Mouse (Mus musculus) cerebellum, adult 2 months (tissue): Measurements from ENCODE around the gene Slc25a25.

Source experiments
- CTCF ChIP-seq: fragments of 200-500 bp; IDR thresholded peaks from 2 replicates; pipeline ENCODE4 v1.5.1; 2011; ENCODE audit warnings: low read depth, mild to moderate bottlenecking, control low read depth, low read length, moderate library complexity, borderline replicate concordance; ENCODE audit not compliant: insufficient read depth
- POLR2A ChIP-seq: fragments of 200-500 bp; IDR thresholded peaks from 2 replicates; pipeline ENCODE4 v1.6.1; 2011; ENCODE audit warnings: low read length, control low read depth, borderline replicate concordance; ENCODE audit not compliant: insufficient read depth

GRCm38 (mm10) chr2:32389157-32389556 is 62.1 kb downstream of the Slc25a25 start:
- no peak for TF ChIP-seq CTCF
- TF ChIP-seq POLR2A: no peak
